ENCODE assay signal across 9 mouse cellular contexts in the genomic region with DNA sequence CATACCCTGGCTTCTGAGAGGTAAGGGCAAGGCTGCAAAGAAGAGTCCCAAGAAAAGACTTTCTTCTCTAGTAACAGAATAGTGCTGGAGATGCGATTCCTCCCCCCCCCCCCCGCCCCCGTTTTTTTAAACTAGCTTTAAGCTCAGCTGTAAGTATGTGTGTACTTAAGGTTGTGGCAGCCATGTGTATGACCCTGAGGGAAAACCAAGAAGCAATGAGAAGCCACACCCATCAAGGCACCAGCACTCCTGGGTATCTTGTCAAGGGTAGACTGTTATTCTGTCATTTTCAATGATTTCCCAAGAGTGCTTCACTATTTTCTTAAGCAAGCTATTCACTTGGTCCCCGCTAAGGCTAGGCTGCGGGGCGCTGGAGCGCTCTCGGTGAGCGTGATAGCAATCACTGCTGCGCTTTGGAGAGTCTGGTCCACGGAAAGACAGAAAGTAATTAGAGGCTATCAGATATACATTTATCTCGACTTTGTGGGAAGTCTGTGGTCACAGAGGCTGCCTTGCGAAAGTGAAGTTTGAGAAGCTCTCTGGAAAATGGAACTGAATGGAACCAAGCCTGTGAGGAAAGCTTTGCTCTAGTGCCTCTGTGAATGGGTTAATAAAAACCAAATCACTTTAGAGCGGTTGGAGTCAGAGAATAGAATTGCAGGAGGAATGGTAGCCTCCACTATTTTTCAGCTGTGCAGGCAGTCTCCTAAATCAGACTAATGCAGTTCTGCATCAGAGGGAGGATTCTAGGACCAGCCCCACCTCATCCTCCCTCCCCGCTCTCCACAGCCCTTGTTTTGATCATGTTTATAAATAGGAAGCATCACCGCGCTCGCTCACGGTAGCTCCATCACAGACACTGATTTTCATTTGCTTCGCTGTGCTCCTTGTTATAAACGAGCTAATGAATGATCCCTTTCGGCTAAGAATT.
DNase-seq lines count a peak whose midpoint lies in the region; ATAC-seq and TF ChIP-seq lines count a peak whose summit lies in the region.
"Had no signal": no experiment of that assay in that cellular context is flagged by ENCODE, and none has a peak within 500 bp of the region (broad histone marks: within the 10 kb centered on the region; RNA-seq: fewer than 3 reads in every experiment).

No protein-coding gene starts in this region.

- intact Hi-C loops in heart, adult 2 months (cut with DNase I) = loop anchor here (10.0 kb wide), 2 partner anchors 88 to 118 kb away; a partner anchor contains a TSS

- TF ChIP-seq EP300 in heart, adult 2 months (IDR thresholded peaks at IDR 0.05; ENCODE audit: insufficient read depth, low read depth, low read length) = no peak

- H3K27me3 ChIP-seq in heart, adult 2 months (ENCODE audit: control insufficient read depth, insufficient read depth, low read length) = no peaks in the 10 kb centered on the region
- H3K27me3 ChIP-seq in neural tube, embryonic 12.5 days (replicated peaks) = no peaks in the 10 kb centered on the region
- H3K27me3 ChIP-seq in limb, embryonic 10.5 days (ENCODE audit: low read depth, poor library complexity, severe bottlenecking) = no peaks in the 10 kb centered on the region
- no peaks in the 10 kb centered on the region for H3K27me3 ChIP-seq in stomach, embryonic 16.5 days (ENCODE audit: control insufficient read depth, insufficient read depth, low read length)
- H3K27me3 ChIP-seq: liver, embryonic 15.5 days had no signal

- TF ChIP-seq POLR2A in heart, adult 2 months (IDR thresholded peaks at IDR 0.05; ENCODE audit: insufficient read depth, low read depth, low read length) = no peak

- H3K9me3 ChIP-seq in neural tube, embryonic 12.5 days = no peaks in the 10 kb centered on the region
- H3K9me3 ChIP-seq in limb, embryonic 10.5 days (replicated peaks) = no peaks in the 10 kb centered on the region
- H3K9me3 ChIP-seq in stomach, embryonic 16.5 days (replicated peaks; ENCODE audit: control insufficient read depth, low read length) = no peaks in the 10 kb centered on the region
- H3K9me3 ChIP-seq: liver, embryonic 15.5 days had no signal

- H3K4me1 ChIP-seq in heart, adult 2 months (ENCODE audit: control insufficient read depth, insufficient read depth, low read length) = no peaks in the 10 kb centered on the region
- H3K4me1 ChIP-seq in neural tube, embryonic 12.5 days = no peaks in the 10 kb centered on the region
- peaks cover 15% of the 10 kb centered on the region for H3K4me1 ChIP-seq in limb, embryonic 10.5 days
- H3K4me1 ChIP-seq in stomach, embryonic 16.5 days (ENCODE audit: control insufficient read depth, insufficient read depth, low read length) = no peaks in the 10 kb centered on the region

- peak overlapping the region; percentile 31 for H3K4me2 ChIP-seq in neural tube, embryonic 12.5 days (replicated peaks)
- H3K4me2 ChIP-seq in stomach, embryonic 16.5 days (ENCODE audit: low read depth, low read length) = peak overlapping the region; percentile 34
- H3K4me2 ChIP-seq: liver, embryonic 15.5 days had no signal

- no peaks in the 10 kb centered on the region for H3K79me2 ChIP-seq in heart, adult 2 months (replicated peaks; ENCODE audit: control insufficient read depth, insufficient read depth, low read length)

- peak; percentile 53 for DNase-seq in heart, adult 11 months
- DNase-seq in heart, adult 2 months = no peak
- DNase-seq in neural tube, embryonic 10.5 days (ENCODE audit: extremely low spot score, low spot score) = no peak
- DNase-seq in limb, embryonic 10.5 days (ENCODE audit: low spot score) = no peak
- no peak for DNase-seq in testis, postnatal 10 days (ENCODE audit: low spot score)
- no peak for DNase-seq in cerebellum, adult 11-12 months

- H3K36me3 ChIP-seq in heart, adult 2 months (ENCODE audit: control insufficient read depth, insufficient read depth, low read length) = no peaks in the 10 kb centered on the region
- no peaks in the 10 kb centered on the region for H3K36me3 ChIP-seq in neural tube, embryonic 12.5 days
- no peaks in the 10 kb centered on the region for H3K36me3 ChIP-seq in limb, embryonic 10.5 days
- H3K36me3 ChIP-seq in stomach, embryonic 16.5 days (ENCODE audit: control insufficient read depth, insufficient read depth, low read length) = no peaks in the 10 kb centered on the region
- H3K36me3 ChIP-seq: liver, embryonic 15.5 days had no signal

- peak; percentile 67 for ATAC-seq in neural tube, embryonic 12.5 days (ENCODE audit: low FRiP score, low read depth)
- ATAC-seq in stomach, embryonic 16.5 days (ENCODE audit: insufficient read depth, low FRiP score) = no peak

- 70% methylated on average over 22 of the region's 22 CpGs for WGBS in heart, adult 2 months
- 63% methylated on average over 22 of the region's 22 CpGs for whole genome bisulfite sequencing in neural tube, embryonic 12.5 days
- 73% methylated on average over 22 of the region's 22 CpGs for WGBS in limb, embryonic 10.5 days
- 59% methylated on average over 22 of the region's 22 CpGs for WGBS in stomach, embryonic 16.5 days

- no peak overlapping the region for H3K27ac ChIP-seq in heart, adult 2 months
- H3K27ac ChIP-seq in neural tube, embryonic 12.5 days = no peak overlapping the region
- peak overlapping the region; percentile 47; the same call in 1 of the 2 replicates for H3K27ac ChIP-seq in limb, embryonic 10.5 days
- no peak overlapping the region for H3K27ac ChIP-seq in stomach, embryonic 16.5 days (ENCODE audit: low read length)
- H3K27ac ChIP-seq: liver, embryonic 15.5 days had no signal

- TF ChIP-seq CTCF in heart, adult 2 months (IDR thresholded peaks at IDR 0.05) = no peak

- no peak overlapping the region for H3K4me3 ChIP-seq in heart, adult 2 months
- H3K4me3 ChIP-seq in neural tube, embryonic 12.5 days = no peak overlapping the region
- no peak overlapping the region for H3K4me3 ChIP-seq in limb, embryonic 10.5 days
- no peak overlapping the region for H3K4me3 ChIP-seq in stomach, embryonic 16.5 days (replicated peaks; ENCODE audit: low read length)
- H3K4me3 ChIP-seq: liver, embryonic 15.5 days had no signal

- no peak overlapping the region for H3K9ac ChIP-seq in heart, adult 2 months (ENCODE audit: low read depth, low read length)
- H3K9ac ChIP-seq in neural tube, embryonic 12.5 days = no peak overlapping the region
- H3K9ac ChIP-seq in stomach, embryonic 16.5 days (ENCODE audit: low read length) = no peak overlapping the region
- H3K9ac ChIP-seq: liver, embryonic 15.5 days had no signal
